Mouse (Mus musculus) cerebellum, postnatal 10 days (tissue): Measurements from ENCODE around the gene Traf1.

ENCODE experiments used
- DNase-seq, 2 experiments: peaks; one replicate each; pipeline ENCODE4 v3.0.0; 2021; ENCODE audit warnings: mixed read lengths in 2 of 2

Gene Traf1

DNA sequence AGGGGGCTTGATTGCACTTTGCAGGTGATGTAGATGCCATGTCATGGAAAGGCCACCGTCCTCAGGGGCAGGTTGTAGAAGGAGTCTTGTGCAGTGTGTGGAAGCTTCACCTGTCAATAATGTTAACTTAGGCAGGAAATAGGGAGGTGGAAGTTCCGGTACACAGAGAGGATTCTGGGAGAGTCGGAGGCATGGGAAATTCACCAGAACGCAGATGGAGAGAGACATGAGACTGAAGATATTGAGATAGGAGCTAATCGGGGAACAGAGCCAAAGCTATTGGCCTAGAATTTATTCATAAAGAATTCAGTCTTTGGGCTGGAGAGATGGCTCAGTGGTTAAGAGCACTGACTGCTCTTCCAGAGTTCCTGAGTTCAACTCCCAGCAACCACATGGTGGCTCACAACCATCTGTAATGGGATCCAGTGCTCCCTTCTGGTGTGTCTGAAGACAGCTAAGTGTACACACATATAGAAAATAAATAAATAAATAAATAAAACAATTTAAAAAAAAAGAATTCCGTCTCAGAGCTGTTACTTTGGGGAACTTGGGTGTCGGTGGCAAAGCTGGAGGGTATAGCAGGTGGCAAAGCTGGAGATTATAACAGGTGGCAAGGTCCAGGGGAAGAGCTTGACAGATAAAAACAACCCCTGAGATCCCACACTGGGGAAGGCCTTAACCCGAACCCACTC, 4.8 kb upstream of the Traf1 start:
- DNase-seq, result no peak

DNA sequence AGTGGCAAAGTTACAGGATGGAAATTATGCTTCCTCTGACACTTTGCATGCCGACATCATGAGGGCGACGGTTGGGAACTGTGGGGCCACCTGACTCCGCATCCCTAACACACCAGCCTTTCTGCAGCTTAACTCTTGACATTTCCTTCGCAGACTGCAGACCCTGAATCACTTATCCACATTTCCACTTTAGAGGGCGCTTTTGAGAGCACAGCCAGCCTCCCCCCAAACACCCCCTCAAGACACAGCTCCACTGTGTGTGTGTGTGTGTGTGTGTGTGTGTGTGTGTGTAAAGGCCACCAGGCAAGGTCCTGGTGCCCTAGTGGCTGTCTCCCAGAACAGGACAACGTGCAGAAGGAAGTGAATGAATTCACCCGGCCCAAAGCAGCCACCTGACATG, 4.2 kb upstream of the Traf1 start:
- no peak for DNase-seq

DNA sequence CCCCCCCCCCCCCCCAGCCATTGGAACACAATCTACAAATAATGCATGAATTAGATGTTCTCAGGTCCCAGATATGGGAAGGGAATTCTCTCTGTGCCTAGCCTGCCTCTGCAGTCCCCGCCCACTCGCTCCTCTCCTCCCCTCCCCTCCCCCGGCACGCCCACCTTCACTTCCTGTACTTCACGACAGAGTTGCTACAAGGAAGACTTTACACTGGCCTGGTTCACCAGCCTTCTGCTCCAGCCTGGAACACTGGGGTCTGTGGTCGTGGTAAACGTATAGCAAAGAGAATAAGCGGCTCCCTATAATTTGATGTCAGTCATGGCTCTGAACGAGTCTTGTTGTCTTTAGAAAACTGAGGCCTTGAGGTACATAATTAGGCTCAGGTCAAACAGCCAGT, 3.7 kb upstream of the Traf1 start:
- no peak for DNase-seq

DNA sequence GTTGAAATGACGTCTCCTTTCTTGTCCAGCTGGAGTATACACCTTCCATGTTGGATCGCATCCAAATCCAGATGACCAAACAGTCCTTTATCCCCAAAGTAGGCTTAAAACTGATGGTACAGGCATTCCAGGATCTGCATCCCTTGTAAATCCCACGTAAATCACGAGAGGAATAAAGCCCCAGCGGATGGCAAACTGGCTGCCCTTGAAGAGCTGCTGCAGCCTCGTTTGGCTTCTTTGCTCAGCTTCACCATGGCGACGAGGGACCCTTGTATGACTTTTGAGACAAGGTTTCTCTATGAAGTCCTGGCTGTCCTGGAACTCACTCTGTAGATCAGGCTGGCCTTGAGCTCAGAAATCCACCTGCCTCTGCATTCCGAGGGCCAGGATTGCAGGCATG, 3.1 kb upstream of the Traf1 start:
- DNase-seq, result no peak

DNA sequence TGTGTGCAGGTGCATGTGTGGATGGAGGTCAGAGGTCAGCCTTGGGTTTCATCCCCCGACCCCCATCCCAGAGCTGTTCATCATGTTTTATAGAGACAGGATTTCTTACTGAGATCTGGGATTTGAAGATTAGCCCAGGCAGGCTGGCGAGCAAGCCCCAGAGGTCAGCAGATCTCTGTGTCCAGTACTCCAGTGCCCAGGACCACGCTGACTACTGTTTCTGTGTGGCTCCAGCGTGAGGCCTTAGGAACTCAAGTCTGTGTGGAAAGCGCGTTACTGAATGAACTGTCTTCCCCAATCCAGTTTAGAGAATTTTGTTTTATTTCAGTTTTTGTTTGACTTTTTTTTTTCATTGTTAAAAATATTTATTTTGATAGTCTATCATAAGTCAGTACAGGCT, 2.7 kb upstream of the Traf1 start:
- DNase-seq, result no peak

DNA sequence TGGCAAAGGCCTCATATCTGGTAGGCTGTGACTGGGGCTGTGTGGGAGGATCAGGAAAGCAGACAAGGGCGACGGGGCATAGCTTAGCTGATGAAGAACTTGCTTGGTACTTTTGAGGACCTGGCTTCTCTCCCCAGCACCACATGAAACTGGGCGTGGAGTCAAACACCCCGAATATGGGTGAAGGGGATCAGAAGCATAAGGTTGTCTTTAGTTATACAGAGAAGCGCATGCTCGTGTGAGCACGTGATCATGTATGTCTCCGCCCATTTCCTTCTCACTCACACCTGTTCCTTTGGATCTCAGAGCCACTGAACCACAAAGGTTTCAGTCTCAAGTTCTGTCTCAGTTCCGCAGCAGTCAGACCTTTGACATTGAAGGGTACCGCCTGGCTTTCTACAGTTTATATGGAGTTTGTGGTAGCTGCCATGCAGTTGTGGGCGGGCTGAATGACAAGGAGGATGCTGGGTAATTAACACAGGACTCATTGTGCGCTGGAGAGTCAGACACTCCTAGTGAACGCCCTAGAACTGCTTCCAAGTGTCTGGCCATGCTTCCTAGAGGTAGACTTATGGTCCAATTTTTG, 1.9 kb upstream of the Traf1 start:
- DNase-seq, result no peak

DNA sequence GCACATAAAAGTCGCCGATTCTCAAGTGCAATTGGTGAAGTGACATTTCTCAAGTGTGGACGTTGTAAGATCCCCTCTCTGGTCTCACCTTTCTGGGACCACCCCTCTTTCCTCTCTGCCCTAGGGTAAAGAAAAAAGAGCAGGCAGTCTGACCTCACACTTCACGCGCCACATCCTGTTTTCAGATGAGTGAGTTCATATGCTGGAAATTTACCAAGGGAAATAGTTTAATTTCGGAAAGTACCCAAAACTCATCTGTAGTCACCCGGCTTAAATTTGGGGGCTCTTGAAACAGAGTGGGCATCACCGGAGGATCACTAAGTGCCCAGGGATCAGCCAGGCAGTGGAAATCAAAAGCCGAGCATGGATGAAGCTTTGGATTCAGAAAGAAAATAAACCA, 1.3 kb upstream of the Traf1 start:
- no peak for DNase-seq

DNA sequence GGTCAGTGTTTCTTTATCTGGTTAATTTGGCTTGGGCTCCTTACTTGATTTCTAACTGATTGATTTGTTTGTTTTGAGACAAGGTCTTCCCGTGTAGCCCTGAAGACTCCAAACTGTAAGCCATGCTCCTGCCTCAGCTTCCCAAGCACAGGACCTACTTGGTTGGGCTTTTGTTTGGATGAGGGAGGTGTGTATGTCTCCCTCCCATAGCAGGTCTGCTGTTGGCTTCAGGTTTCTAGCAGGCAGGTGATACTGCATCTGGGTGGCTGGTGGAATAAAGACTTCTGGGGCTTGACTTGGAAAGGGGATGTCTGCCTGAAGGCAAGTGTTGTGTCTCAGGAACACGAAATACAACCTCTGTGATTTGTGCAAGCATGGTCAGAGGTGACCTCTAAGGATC, 639 bp upstream of the Traf1 start:
- no peak for DNase-seq

DNA sequence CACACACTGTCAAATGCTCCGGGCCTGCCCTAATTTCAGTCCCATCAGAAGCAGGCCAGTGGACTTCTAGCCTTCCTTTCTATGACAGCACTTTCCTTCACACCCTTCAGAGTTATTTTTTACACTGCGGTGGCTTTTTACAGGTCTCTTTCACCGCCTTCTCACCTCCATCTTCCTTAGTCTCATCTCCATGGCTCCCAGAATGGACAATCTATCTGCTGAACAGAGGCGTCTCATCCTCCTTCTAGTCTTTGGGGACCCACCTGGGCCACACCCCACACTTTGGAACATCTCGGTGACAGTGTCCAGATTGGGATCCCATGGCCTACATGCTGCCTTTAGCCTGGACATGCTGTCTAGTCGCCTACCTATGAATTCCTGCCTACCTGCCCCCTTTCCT, 606 bp downstream of the Traf1 start:
- DNase-seq, result no peak

DNA sequence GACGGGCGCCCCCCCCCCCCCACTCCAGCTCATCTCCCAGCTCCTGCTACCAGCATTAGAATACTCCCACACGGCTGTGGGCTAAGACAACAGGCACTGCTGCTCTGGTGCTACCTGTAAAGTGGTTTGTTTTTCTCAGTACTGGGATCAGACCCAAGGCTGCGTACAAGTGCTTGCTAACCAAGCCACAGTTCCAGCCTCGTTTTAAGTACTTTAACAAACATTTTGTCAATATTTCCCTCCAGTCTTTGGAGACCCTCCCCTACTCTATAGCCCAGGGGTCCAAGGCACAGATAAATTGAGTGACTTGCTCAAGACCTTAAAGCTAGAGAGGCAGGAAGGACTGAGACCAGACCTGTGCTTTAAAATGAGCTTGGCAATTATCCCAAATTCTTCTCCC, 1.1 kb downstream of the Traf1 start:
- no peak for DNase-seq

DNA sequence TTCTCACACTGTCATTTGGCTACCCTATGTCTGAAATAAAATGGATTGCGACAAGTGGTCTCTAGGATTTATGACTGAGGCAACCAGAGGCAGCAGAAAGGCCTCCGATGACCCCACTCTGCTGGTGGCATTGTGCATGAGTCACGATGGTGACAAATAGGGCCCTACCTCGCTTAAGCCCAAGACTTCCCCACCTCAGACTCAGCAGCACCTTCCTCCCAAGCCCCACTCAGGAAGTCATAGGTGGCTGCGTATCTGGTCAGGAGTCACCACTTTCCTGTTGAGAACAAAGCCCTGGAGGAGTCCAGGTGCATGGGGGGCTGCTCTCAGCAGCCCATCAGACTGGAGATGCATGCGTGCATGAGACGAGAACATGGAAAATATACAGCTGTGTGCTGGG, 3.0 kb downstream of the Traf1 start:
- DNase-seq, result no peak

DNA sequence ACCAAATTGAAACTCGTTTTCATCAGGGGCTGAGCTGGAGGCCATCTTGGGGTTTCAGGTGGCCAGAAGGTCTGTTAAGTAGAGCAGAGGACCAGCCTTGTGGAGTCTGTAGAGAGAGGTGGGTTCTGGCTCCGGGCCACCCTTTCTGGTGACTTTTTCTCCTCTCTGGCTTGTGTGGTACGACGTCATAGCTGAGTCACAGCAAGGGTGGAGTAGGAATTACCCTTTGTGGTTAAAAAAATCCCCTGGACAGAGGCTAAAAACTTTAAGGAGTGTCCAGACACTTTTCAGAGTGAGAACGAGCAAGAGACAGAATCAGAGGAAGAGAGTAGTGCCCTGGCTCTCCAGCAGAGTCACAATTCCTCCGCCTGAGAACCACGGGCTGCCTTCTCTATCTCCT, 3.5 kb downstream of the Traf1 start:
- no peak for DNase-seq

DNA sequence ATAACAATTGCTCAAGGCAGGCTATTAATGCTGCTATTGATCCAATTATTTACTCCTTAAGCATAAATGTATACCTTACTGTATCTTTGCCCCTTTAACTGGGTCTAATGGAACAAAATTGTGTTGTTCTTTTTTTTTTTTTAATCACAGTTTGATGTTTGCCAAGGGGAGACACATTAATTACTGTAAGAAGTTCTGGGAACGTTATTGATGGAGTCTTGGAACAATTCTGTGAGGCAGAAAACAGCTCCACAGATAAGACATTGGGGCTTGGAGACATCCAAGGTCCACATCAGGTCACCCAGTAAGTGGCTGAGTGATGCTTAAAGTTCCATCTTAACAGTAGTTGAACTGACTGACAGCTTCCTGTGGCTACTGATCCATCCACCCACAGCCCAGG, 4.2 kb downstream of the Traf1 start:
- DNase-seq, result no peak

DNA sequence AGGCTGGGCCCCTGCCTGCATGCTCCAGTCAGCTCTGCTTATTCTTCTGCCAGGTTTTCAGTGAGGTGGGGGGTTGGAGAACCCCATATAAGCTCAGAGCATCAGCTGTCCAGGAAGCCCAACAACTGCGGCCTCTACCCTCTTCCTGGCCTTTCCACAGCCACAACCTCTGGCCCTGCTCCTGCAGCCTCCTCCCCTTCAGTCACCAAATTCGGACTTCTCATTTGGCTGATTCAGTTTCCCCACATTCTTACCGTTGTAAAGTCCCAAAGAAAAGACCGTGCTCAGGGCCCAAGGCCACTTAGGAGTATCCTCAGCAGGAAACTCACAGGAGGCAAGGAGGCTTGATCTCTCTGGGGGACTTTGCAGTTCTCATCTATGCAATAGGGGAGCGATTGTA, 4.6 kb downstream of the Traf1 start:
- DNase-seq, result no peak

DNA sequence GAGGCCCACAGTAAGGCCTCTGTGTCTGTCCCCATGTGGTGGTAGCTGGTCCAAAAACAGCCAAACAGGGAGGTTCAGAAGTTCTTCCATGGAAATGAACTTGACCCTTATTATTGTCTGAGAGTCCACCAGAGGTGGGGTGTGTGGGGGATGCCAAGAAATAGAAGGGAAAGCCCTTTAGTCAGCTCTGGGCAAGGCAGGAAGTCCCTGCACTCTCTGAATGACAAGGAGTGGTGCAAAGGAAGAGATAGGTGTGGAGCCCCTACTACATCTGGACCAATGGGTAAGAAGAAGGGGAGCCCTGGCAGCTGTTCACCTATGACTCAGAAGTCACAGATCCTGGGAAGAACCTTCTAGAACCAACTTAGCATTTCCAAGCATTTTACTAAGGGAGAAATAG, 7.2 kb downstream of the Traf1 start:
- DNase-seq, result no peak

DNA sequence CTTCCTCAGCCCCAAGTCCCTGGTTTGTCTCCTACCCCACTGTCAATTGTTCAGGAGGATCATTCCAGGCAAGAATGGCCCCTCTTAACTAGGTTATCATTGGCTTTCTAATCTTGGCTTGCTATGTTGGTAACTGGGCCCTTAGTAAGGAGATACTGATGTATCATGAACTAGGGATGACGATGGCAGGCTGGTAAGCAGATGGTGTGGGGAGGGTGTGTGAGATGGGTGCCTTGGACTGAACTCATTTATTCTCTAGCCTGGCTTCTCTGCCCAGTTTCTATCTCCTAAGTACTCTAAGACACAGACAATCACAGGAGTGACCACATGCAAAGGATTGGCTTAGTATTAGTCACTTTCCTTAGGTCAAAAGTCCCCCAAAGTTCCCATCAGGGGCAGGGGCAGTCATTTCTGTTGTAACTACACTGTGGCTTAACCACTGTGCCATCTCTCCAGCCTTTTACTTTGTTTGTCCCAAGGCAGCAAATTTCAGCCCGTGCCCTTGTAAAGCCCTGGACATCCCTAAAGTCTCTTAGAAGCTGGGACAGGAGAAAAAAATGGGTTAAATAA, 7.9 kb downstream of the Traf1 start:
- no peak for DNase-seq

DNA sequence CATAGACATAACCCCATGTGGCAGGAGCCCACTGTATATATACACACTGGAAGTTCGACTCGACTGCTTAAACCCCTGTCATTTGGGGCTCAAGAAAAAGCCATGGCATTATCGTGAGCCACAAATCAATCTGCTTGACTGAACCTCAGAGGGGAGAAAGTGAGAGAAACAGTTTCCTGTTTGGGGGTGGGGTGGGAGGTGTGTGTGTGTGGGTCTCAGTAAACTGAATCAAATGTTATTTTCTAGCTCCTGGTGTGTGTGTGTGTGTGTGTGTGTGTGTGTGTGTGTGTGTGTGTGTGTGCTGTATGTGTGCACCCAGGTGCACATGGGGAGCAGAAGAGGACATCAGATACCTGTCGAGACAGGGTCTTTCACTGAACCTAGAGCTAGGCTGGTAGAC, 8.6 kb downstream of the Traf1 start:
- no peak for DNase-seq

DNA sequence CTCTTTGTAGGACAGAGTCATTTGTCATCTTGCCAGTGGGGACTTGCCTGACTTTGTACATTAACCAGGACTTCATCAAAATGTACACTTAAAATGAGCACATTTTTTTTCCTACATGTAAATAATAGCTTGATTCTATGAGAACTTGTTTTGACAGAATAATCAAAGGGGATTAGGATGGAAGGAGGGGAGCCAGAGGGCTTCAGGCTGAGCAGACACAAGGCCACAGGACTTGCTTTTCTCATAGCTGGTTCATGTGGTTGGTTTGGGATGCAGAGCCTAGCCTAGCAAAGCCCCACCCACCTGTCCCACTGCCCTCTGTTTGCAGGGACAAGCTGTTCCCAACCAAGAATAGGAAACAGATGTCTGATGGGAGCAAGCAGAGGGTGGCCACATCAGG, 10.1 kb downstream of the Traf1 start:
- DNase-seq, result no peak

DNA sequence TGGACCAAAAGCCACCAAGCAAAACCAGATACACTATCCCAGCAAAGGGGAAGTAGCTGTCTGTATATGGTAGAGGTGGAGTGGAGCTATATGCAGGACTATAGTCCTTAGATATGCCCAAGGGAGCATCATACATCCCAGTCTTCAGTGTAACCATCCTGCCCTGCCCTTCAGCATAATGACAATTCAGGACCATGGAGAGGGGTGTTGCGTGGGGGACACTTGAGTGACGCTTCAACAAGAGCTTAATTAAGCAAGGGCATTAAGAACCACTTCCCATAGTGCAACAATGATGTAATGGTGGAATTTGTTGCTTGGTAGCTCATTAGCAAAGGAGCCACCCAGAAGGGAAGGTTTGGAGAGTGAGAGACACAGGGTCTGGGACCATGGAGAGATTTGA, 12.9 kb downstream of the Traf1 start:
- no peak for DNase-seq

DNA sequence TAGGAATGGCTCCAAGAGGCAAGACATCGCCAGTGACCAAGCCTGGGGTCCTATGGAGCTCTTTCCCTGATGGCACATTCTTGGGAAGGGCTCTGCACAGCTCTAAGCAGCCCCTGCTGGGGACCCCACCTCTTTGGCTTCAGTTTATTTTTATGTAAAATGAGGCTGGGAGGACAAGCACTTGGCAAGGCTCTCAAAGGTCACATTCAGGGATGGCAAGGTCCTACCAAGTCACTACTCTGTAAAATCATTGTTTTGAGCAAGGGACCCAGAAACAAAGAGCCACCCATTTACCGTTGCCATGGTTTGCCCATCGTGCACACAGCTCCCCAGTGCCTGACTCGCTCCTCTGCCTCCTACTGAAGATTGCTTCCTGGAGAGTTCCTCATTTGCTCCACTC, 15.5 kb downstream of the Traf1 start:
- no peak for DNase-seq

DNA sequence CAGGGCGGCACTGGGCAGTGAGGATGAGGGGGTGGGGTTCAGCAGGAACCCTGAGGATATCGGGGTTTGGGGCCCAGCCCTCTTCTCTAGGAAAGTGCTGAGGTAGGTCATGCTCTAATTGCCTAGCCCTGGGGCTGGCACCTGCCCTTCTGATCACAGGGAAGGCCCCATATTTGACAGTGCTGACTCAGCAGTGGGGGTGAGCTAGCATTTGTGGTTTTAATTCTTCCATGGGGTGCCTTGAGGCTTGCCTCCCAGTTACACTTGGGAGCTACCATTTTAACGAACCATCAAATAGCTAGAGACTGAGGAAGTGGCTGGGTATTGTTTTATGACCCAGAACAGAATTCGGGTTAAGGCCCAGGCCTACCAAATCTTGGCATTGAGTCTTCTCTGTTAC, 16.0 kb downstream of the Traf1 start:
- DNase-seq, result no peak

DNA sequence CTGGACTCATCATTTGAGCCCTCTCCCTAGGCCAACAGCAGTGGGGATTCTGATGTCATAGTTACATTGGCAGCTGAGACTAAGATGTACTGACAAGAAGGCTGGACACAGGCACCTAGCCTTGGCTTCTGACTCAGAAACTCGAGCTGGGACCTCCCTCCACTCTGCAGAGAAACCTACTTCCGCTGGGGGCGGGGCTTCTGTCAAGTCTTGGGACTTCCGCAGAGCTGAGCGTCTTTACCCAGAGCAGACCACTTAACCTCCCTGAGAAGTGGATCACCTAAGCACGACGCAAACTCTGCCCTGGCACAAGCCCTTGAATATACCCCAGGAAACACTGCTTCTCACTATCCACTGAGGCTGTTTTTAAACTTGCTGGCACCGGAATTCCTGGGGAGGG, 16.8 kb downstream of the Traf1 start:
- peak; percentile 26 to 37 for DNase-seq

DNA sequence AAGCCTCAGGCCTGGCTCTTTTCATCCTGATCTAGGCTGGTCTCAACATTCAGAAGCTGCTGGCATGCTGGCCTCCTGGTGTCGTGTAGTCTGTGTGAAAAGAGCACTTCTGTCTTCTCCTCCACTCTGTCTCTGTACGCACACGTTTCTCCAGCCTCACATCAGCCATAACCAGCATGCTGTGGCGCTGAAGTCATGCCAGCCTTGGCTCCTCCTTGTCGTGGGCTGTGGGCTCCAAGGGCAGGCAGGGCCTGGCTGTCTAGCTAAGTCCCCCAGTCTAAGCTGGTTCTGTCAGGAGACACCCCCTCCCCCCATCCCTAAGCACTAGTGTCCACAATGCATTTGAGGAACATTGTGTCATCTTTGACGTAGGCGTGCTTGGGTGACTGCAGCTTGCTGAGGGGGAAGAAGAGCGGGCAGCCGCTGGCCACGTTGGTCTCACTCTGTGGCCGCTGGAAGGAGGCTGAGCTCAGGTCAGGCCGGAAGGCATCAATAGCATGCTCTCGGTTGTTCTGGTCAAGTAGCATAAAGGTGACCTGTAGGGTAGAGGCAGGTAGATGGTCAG, 17.9 kb downstream of the Traf1 start:
- peak; percentile 66 to 70 for DNase-seq

DNA sequence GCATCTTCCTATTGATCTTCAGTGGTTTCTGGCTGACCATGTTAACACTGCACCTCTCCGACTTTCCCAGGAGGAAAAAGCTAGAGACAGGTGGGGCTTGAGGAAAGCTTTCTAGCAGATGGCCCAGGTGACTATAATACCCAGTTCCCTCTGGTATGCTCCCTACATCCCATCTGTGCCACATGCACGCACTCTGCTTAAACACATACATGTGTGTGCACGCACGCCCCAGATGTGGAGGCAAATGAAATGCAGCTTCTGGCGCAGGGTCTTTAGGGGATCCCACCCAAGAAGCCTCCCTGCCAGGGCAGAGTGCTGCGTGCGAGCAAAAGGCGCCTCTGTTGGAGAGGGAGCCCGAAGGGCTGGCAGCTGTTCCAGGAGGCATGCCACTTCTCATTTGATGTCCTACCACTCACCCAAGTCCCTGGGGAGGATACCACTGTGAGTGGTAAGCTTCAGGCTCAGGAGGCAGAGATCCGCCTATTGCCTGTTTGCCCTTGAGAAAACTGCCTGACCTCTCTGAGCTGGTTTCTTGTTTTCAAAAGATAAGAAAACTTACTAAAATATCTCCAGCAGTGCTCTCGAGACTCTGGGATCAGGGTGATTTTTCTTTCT, 20.4 kb downstream of the Traf1 start:
- peak in 1 of 2 experiments; percentile 44 for DNase-seq
